Mouse (Mus musculus) intestine, postnatal 0 days (tissue): ENCODE data around the gene Slco3a1. TPM values are rescaled to one million over a fixed set of nuclear protein-coding genes. Genes with fewer than 3 reads are reported as not detected.

Experiments used
- ATAC-seq: fragments of 200-750 bp; cut with Nextera tagmentation; 2 replicates; pipeline ENCODE4 v1.8.0; 2017; ENCODE audit warnings: mild to moderate bottlenecking, moderate TSS enrichment, moderate library complexity
- H3K27ac ChIP-seq: fragments of 300-500 bp; sonication (generic); 2 replicates; pipeline ENCODE4 v1.5.1; 2014; ENCODE audit warnings: mild to moderate bottlenecking, low read depth, low read length, moderate library complexity
- H3K27me3 ChIP-seq: fragments of 300-500 bp; sonication (generic); replicated peaks from 2 replicates; pipeline ENCODE4 v1.6.1; 2014; ENCODE audit warnings: low read length, mixed read lengths; ENCODE audit not compliant: control insufficient read depth, insufficient read depth
- H3K36me3 ChIP-seq: fragments of 300-500 bp; sonication (generic); 2 replicates; pipeline ENCODE4 v1.6.1; 2014; ENCODE audit warnings: mild to moderate bottlenecking, moderate library complexity; ENCODE audit not compliant: control insufficient read depth, insufficient read depth
- H3K4me1 ChIP-seq: fragments of 300-500 bp; sonication (generic); replicated peaks from 2 replicates; pipeline ENCODE4 v1.6.1; 2014; ENCODE audit warnings: antibody characterized with exemption, low read length, mixed read lengths; ENCODE audit not compliant: control insufficient read depth, insufficient read depth
- H3K4me2 ChIP-seq: fragments of 300-500 bp; sonication (generic); replicated peaks from 2 replicates; pipeline ENCODE4 v1.6.1; 2014; ENCODE audit warnings: low read depth, mild to moderate bottlenecking, moderate library complexity
- H3K4me3 ChIP-seq: fragments of 300-500 bp; sonication (generic); 2 replicates; pipeline ENCODE4 v1.5.1; 2014; ENCODE audit warnings: low read depth, low read length
- H3K9ac ChIP-seq: fragments of 300-500 bp; sonication (generic); 2 replicates; pipeline ENCODE4 v1.6.1; 2014; ENCODE audit warnings: mild to moderate bottlenecking, low read depth, low read length
- H3K9me3 ChIP-seq: fragments of 300-500 bp; sonication (generic); 2 replicates; pipeline ENCODE4 v1.6.1; 2016; ENCODE audit warnings: mixed run types; ENCODE audit not compliant: control insufficient read depth
- CTCF ChIP-seq: sonication (generic); IDR thresholded peaks from 2 replicates; pipeline ENCODE4 v1.5.1; 2016; ENCODE audit warnings: low read depth, mild to moderate bottlenecking, control low read depth, antibody characterized with exemption, moderate library complexity
- WGBS: fragments of 180-500 bp; shearing (Covaris S2); extraction: QIAGEN DNeasy Blood & Tissue Kit; methylation state at CpG from one replicate; pipeline ENCODE4 v1.1.7; 2014; 5-methylcytosine and 5-hydroxymethylcytosine counted together
- polyA plus RNA-seq: library from polyadenylated mRNA; unstranded; fragments of >200 nt; fragmentation: Nextera tagmentation; extraction: Ambion mirVana; gene quantifications from 2 replicates; pipeline ENCODE4 v1.2.1, GENCODE M21; 2015

Slco3a1 gene
- polyA plus RNA-seq, 1 experiment from 2014 or later, result 8.1 TPM

- Histone ChIP-seq H3K4me2 (no peak overlapping the region), H3K36me3 (no peaks in the 10 kb centered on the region), H3K9me3 (0 out of 2 replicates have a peak, but pooled peaks cover 3% of the 10 kb centered on the region), H3K4me1 (no peaks in the 10 kb centered on the region), H3K4me3 (no peak overlapping the region), H3K27me3 (no peaks in the 10 kb centered on the region), H3K27ac (no peak overlapping the region), H3K9ac (no peak overlapping the region)
- 91% methylated on average over 5 of the region's 5 CpGs for WGBS
- no peak for ATAC-seq
- no peak for TF ChIP-seq CTCF
These were observed 36.3 kb downstream of the Slco3a1 start for GRCm38 (mm10) chr7:74518255-74518654.

- Histone ChIP-seq H3K27ac (no peak overlapping the region), H3K4me3 (no peak overlapping the region), H3K9me3 (0 out of 2 replicates have a peak, but pooled peaks cover 3% of the 10 kb centered on the region), H3K9ac (no peak overlapping the region), H3K4me1 (no peaks in the 10 kb centered on the region), H3K27me3 (no peaks in the 10 kb centered on the region), H3K4me2 (no peak overlapping the region), H3K36me3 (no peaks in the 10 kb centered on the region)
- WGBS, result 45% methylated on average over 1 of the region's 1 CpGs
- ATAC-seq, result no peak
- no peak for TF ChIP-seq CTCF
These were observed 43.9 kb downstream of the Slco3a1 start for GRCm38 (mm10) chr7:74510676-74511075.

GRCm38 (mm10) chr7:74508205-74508604 is 46.4 kb downstream of the Slco3a1 start:
- no peak overlapping the region for H3K9ac ChIP-seq
- H3K27ac ChIP-seq, result no peak overlapping the region
- ATAC-seq, result no peak
- no peak overlapping the region for H3K4me2 ChIP-seq
- H3K9me3 ChIP-seq, result no peaks in the 10 kb centered on the region
- no peak overlapping the region for H3K4me3 ChIP-seq
- TF ChIP-seq CTCF, result no peak
- no peaks in the 10 kb centered on the region for H3K27me3 ChIP-seq
- no peaks in the 10 kb centered on the region for H3K4me1 ChIP-seq
- H3K36me3 ChIP-seq, result no peaks in the 10 kb centered on the region
- WGBS, result 84% methylated on average over 4 of the region's 4 CpGs

GRCm38 (mm10) chr7:74506856-74507255 is 47.7 kb downstream of the Slco3a1 start:
- no peak overlapping the region for H3K27ac ChIP-seq
- ATAC-seq, result no peak

GRCm38 (mm10) chr7:74505635-74506034 is 48.9 kb downstream of the Slco3a1 start:
- Histone ChIP-seq H3K27me3 (no peaks in the 10 kb centered on the region), H3K27ac (no peak overlapping the region), H3K4me2 (no peak overlapping the region), H3K9ac (no peak overlapping the region), H3K4me1 (no peaks in the 10 kb centered on the region), H3K36me3 (no peaks in the 10 kb centered on the region), H3K4me3 (no peak overlapping the region), H3K9me3 (no peaks in the 10 kb centered on the region)
- 87% methylated on average over 10 of the region's 10 CpGs for WGBS
- ATAC-seq, result no peak
- no peak for TF ChIP-seq CTCF

More at GRCm38 (mm10) chr7:74506856-74507255, 47.7 kb downstream of the Slco3a1 start:
- no peak overlapping the region for H3K4me2 ChIP-seq
- H3K9me3 ChIP-seq, result no peaks in the 10 kb centered on the region
- no peak overlapping the region for H3K9ac ChIP-seq
- H3K4me1 ChIP-seq, result no peaks in the 10 kb centered on the region
- H3K4me3 ChIP-seq, result no peak overlapping the region
- no peaks in the 10 kb centered on the region for H3K27me3 ChIP-seq
- no peak for TF ChIP-seq CTCF
- WGBS, result 87% methylated on average over 5 of the region's 5 CpGs
- H3K36me3 ChIP-seq, result no peaks in the 10 kb centered on the region

GRCm38 (mm10) chr7:74501187-74501586 is 53.4 kb downstream of the Slco3a1 start:
- Histone ChIP-seq H3K36me3 (no peaks in the 10 kb centered on the region), H3K9ac (no peak overlapping the region), H3K27ac (no peak overlapping the region), H3K9me3 (no peaks in the 10 kb centered on the region), H3K27me3 (no peaks in the 10 kb centered on the region), H3K4me3 (no peak overlapping the region), H3K4me1 (no peaks in the 10 kb centered on the region), H3K4me2 (no peak overlapping the region)
- no peak for ATAC-seq
- TF ChIP-seq CTCF, result no peak
- 78% methylated on average over 10 of the region's 10 CpGs for WGBS

GRCm38 (mm10) chr7:74499470-74499869 is 55.1 kb downstream of the Slco3a1 start:
- no peaks in the 10 kb centered on the region for H3K27me3 ChIP-seq
- TF ChIP-seq CTCF, result no peak
- no peak overlapping the region for H3K9ac ChIP-seq
- no peaks in the 10 kb centered on the region for H3K36me3 ChIP-seq
- H3K9me3 ChIP-seq, result no peaks in the 10 kb centered on the region
- no peaks in the 10 kb centered on the region for H3K4me1 ChIP-seq
- H3K27ac ChIP-seq, result no peak overlapping the region
- WGBS, result 89% methylated on average over 5 of the region's 5 CpGs
- ATAC-seq, result no peak
- H3K4me2 ChIP-seq, result no peak overlapping the region
- no peak overlapping the region for H3K4me3 ChIP-seq
